Mouse (Mus musculus) common myeloid progenitor, adult 5-6 weeks (primary cell): Measurements from ENCODE around the gene Gm26920. TPM values are rescaled to one million over a fixed set of nuclear protein-coding genes. Genes with fewer than 3 reads are reported as not detected.

ENCODE experiments used
- total RNA-seq: library from RNA; stranded (forward); fragments of 200-1000, 187-1606 nt; gene quantifications from 2 replicates; pipeline ENCODE4 v1.2.3, GENCODE M21; 2017

Gene Gm26920
- total RNA-seq, 1 experiment from 2014 or later, result not detected

Other genes with a start within 250 kb of the Gm26920 start
- 5.4 and 8.4 TPM in 2 replicates for gene Zfp940, start 236.7 kb downstream of the Gm26920 start, total RNA-seq
- gene Zfp420, start 230.4 kb downstream of the Gm26920 start, total RNA-seq, result 4.0 and 4.2 TPM in 2 replicates
- 11.6 and 14.1 TPM in 2 replicates for gene Zfp27, start 183.8 kb downstream of the Gm26920 start, total RNA-seq
- gene Zfp383, start 182.2 kb downstream of the Gm26920 start, total RNA-seq, result 1.2 and 3.8 TPM in 2 replicates
- 9.2 and 10.4 TPM in 2 replicates for gene Zfp74, start 136.3 kb downstream of the Gm26920 start, total RNA-seq
- 18.3 and 27.2 TPM in 2 replicates for gene Zfp568, start 106.5 kb downstream of the Gm26920 start, total RNA-seq
- gene Zfp14, start 39.0 kb downstream of the Gm26920 start, total RNA-seq, result 0.82 and 2.9 TPM in 2 replicates
- 3.1 and 6.7 TPM in 2 replicates for gene Zfp82, start 17.5 kb downstream of the Gm26920 start, total RNA-seq
- gene Zfp566, start 117 bp upstream of the Gm26920 start, total RNA-seq, result 5.0 and 6.2 TPM in 2 replicates
- 33.5 and 37.5 TPM in 2 replicates for gene Zfp260, start 4.4 kb upstream of the Gm26920 start, total RNA-seq
- gene Zfp382, start 31.5 kb upstream of the Gm26920 start, total RNA-seq, result 5.1 and 6.8 TPM in 2 replicates
- 113 and 122 TPM in 2 replicates for gene Zfp146, start 79.3 kb upstream of the Gm26920 start, total RNA-seq
- not detected in 2 replicates for gene Cox7a1, start 93.7 kb upstream of the Gm26920 start, total RNA-seq
- gene Capns1, start 108.4 kb upstream of the Gm26920 start, total RNA-seq, result 116 and 136 TPM in 2 replicates
- gene Polr2i, start 141.5 kb upstream of the Gm26920 start, total RNA-seq, result 37.3 and 65.1 TPM in 2 replicates
- gene Tbcb, start 141.9 kb upstream of the Gm26920 start, total RNA-seq, result 40.5 TPM in 2 replicates
- not detected in 2 replicates for gene Ovol3, start 145.3 kb upstream of the Gm26920 start, total RNA-seq
- not detected in 2 replicates for gene Thap8, start 189.7 kb upstream of the Gm26920 start, total RNA-seq
- 8.2 and 17.5 TPM in 2 replicates for gene Wdr62, start 190.0 kb upstream of the Gm26920 start, total RNA-seq
- gene Clip3, start 201.3 kb upstream of the Gm26920 start, total RNA-seq, result not detected in 2 replicates
- 15.2 and 31.2 TPM in 2 replicates for gene Alkbh6, start 218.3 kb upstream of the Gm26920 start, total RNA-seq
- gene Syne4, start 224.4 kb upstream of the Gm26920 start, total RNA-seq, result 1.4 TPM in 1 of 2 replicates, not detected in the other
- gene E130208F15Rik, start 231.3 kb upstream of the Gm26920 start, total RNA-seq, result 0.96 and 3.3 TPM in 2 replicates
- gene Sdhaf1, start 233.5 kb upstream of the Gm26920 start, total RNA-seq, result 10.8 and 11.0 TPM in 2 replicates